Mouse (Mus musculus): ENCODE data around the gene Ppa2. TPM values are rescaled to one million over a fixed set of nuclear protein-coding genes. Genes with fewer than 3 reads are reported as not detected.
A peak's percentile ranks its signal among the peaks of the same experiment; 100 is the strongest.

The Ppa2 gene
- polyA plus RNA-seq, 1 experiment from 2014 or later: 91.1 TPM

GRCm38 (mm10) chr3:133321928-133322327, 12.0 kb downstream of the Ppa2 start:
- peak; percentile 49; the same call in 1 of the 2 replicates for ATAC-seq (ENCODE audit: low read depth)
- Histone ChIP-seq H3K4me2 (ENCODE audit: low read depth, low read length) (no peak overlapping the region), H3K4me3 (ENCODE audit: low read depth, low read length) (no peak overlapping the region), H3K27me3 (ENCODE audit: control insufficient read depth, insufficient read depth, low read length) (no peaks in the 10 kb centered on the region), H3K9me3 (ENCODE audit: control insufficient read depth, low read length) (no peaks in the 10 kb centered on the region), H3K36me3 (ENCODE audit: control insufficient read depth, insufficient read depth, low read length) (no peaks in the 10 kb centered on the region; the same call in 1 of the 2 replicates), H3K27ac (ENCODE audit: low read depth, low read length) (no peak overlapping the region), H3K9ac (replicated peaks; ENCODE audit: low read depth, low read length) (no peak overlapping the region), H3K4me1 (ENCODE audit: control insufficient read depth, insufficient read depth, low read length) (no peaks in the 10 kb centered on the region)
- 69% methylated on average over 10 of the region's 10 CpGs for WGBS

- H3K9me3 ChIP-seq (ENCODE audit: control insufficient read depth, low read length): no peaks in the 10 kb centered on the region
- 78% methylated on average over 4 of the region's 4 CpGs for WGBS
- no peak overlapping the region for H3K4me2 ChIP-seq (ENCODE audit: low read depth, low read length)
- H3K36me3 ChIP-seq (ENCODE audit: control insufficient read depth, insufficient read depth, low read length): no peaks in the 10 kb centered on the region; the same call in 1 of the 2 replicates
- no peak; the same call in 1 of the 2 replicates for ATAC-seq (ENCODE audit: low read depth)
- no peak overlapping the region for H3K9ac ChIP-seq (replicated peaks; ENCODE audit: low read depth, low read length)
- no peak overlapping the region for H3K27ac ChIP-seq (ENCODE audit: low read depth, low read length)
- H3K4me3 ChIP-seq (ENCODE audit: low read depth, low read length): no peak overlapping the region
- no peaks in the 10 kb centered on the region for H3K4me1 ChIP-seq (ENCODE audit: control insufficient read depth, insufficient read depth, low read length)
- H3K27me3 ChIP-seq (ENCODE audit: control insufficient read depth, insufficient read depth, low read length): no peaks in the 10 kb centered on the region
Observed at GRCm38 (mm10) chr3:133322552-133322951, 12.6 kb downstream of the Ppa2 start.

- 42% methylated on average over 5 of the region's 5 CpGs for WGBS
- Histone ChIP-seq H3K27me3 (ENCODE audit: control insufficient read depth, insufficient read depth, low read length) (no peaks in the 10 kb centered on the region), H3K4me1 (ENCODE audit: control insufficient read depth, insufficient read depth, low read length) (no peaks in the 10 kb centered on the region), H3K27ac (ENCODE audit: low read depth, low read length) (no peak overlapping the region), H3K36me3 (ENCODE audit: control insufficient read depth, insufficient read depth, low read length) (no peaks in the 10 kb centered on the region; the same call in 1 of the 2 replicates), H3K9me3 (ENCODE audit: control insufficient read depth, low read length) (no peaks in the 10 kb centered on the region), H3K9ac (replicated peaks; ENCODE audit: low read depth, low read length) (no peak overlapping the region), H3K4me3 (ENCODE audit: low read depth, low read length) (no peak overlapping the region), H3K4me2 (ENCODE audit: low read depth, low read length) (no peak overlapping the region)
- ATAC-seq (ENCODE audit: low read depth): no peak
Observed at GRCm38 (mm10) chr3:133325135-133325534, 15.2 kb downstream of the Ppa2 start.

- H3K4me3 ChIP-seq (ENCODE audit: low read depth, low read length): no peak overlapping the region
- WGBS: 88% methylated on average over 13 of the region's 13 CpGs
- no peak overlapping the region for H3K4me2 ChIP-seq (ENCODE audit: low read depth, low read length)
- H3K4me1 ChIP-seq (ENCODE audit: control insufficient read depth, insufficient read depth, low read length): no peaks in the 10 kb centered on the region
- no peak overlapping the region for H3K9ac ChIP-seq (replicated peaks; ENCODE audit: low read depth, low read length)
- H3K27me3 ChIP-seq (ENCODE audit: control insufficient read depth, insufficient read depth, low read length): no peaks in the 10 kb centered on the region
- H3K9me3 ChIP-seq (ENCODE audit: control insufficient read depth, low read length): no peaks in the 10 kb centered on the region
- H3K27ac ChIP-seq (ENCODE audit: low read depth, low read length): no peak overlapping the region
- no peak for ATAC-seq (ENCODE audit: low read depth)
- no peaks in the 10 kb centered on the region; the same call in 1 of the 2 replicates for H3K36me3 ChIP-seq (ENCODE audit: control insufficient read depth, insufficient read depth, low read length)
Observed at GRCm38 (mm10) chr3:133328551-133328950, 18.6 kb downstream of the Ppa2 start.

- no peak for ATAC-seq (ENCODE audit: low read depth)
- no peak overlapping the region for H3K4me2 ChIP-seq (ENCODE audit: low read depth, low read length)
- H3K27ac ChIP-seq (ENCODE audit: low read depth, low read length): no peak overlapping the region
- no peaks in the 10 kb centered on the region for H3K9me3 ChIP-seq (ENCODE audit: control insufficient read depth, low read length)
- H3K36me3 ChIP-seq (ENCODE audit: control insufficient read depth, insufficient read depth, low read length): no peaks in the 10 kb centered on the region
- no peaks in the 10 kb centered on the region for H3K27me3 ChIP-seq (ENCODE audit: control insufficient read depth, insufficient read depth, low read length)
- no peaks in the 10 kb centered on the region for H3K4me1 ChIP-seq (ENCODE audit: control insufficient read depth, insufficient read depth, low read length)
- no peak overlapping the region for H3K9ac ChIP-seq (replicated peaks; ENCODE audit: low read depth, low read length)
- WGBS: 86% methylated on average over 2 of the region's 2 CpGs
- H3K4me3 ChIP-seq (ENCODE audit: low read depth, low read length): no peak overlapping the region
Observed at GRCm38 (mm10) chr3:133329406-133329805, 19.5 kb downstream of the Ppa2 start.

GRCm38 (mm10) chr3:133331184-133331866, 21.4 kb downstream of the Ppa2 start:
- H3K4me1 ChIP-seq (ENCODE audit: control insufficient read depth, insufficient read depth, low read length): no peaks in the 10 kb centered on the region
- no peak; the same call in 1 of the 2 replicates for ATAC-seq (ENCODE audit: low read depth)
- WGBS: 61% methylated on average over 15 of the region's 15 CpGs

GRCm38 (mm10) chr3:133332280-133332679, 22.4 kb downstream of the Ppa2 start:
- 93% methylated on average over 5 of the region's 5 CpGs for WGBS
- H3K9ac ChIP-seq (replicated peaks; ENCODE audit: low read depth, low read length): no peak overlapping the region
- no peak overlapping the region for H3K27ac ChIP-seq (ENCODE audit: low read depth, low read length)
- no peak overlapping the region for H3K4me2 ChIP-seq (ENCODE audit: low read depth, low read length)
- no peak overlapping the region for H3K4me3 ChIP-seq (ENCODE audit: low read depth, low read length)
- ATAC-seq (ENCODE audit: low read depth): no peak
- no peaks in the 10 kb centered on the region for H3K9me3 ChIP-seq (ENCODE audit: control insufficient read depth, low read length)
- no peaks in the 10 kb centered on the region for H3K27me3 ChIP-seq (ENCODE audit: control insufficient read depth, insufficient read depth, low read length)
- no peaks in the 10 kb centered on the region for H3K36me3 ChIP-seq (ENCODE audit: control insufficient read depth, insufficient read depth, low read length)
- no peaks in the 10 kb centered on the region for H3K4me1 ChIP-seq (ENCODE audit: control insufficient read depth, insufficient read depth, low read length)

More at GRCm38 (mm10) chr3:133331184-133331866, 21.4 kb downstream of the Ppa2 start:
- Histone ChIP-seq H3K36me3 (ENCODE audit: control insufficient read depth, insufficient read depth, low read length) (no peaks in the 10 kb centered on the region), H3K27ac (ENCODE audit: low read depth, low read length) (no peak overlapping the region), H3K27me3 (ENCODE audit: control insufficient read depth, insufficient read depth, low read length) (no peaks in the 10 kb centered on the region), H3K4me3 (ENCODE audit: low read depth, low read length) (no peak overlapping the region), H3K9me3 (ENCODE audit: control insufficient read depth, low read length) (no peaks in the 10 kb centered on the region), H3K9ac (replicated peaks; ENCODE audit: low read depth, low read length) (no peak overlapping the region), H3K4me2 (ENCODE audit: low read depth, low read length) (no peak overlapping the region)

GRCm38 (mm10) chr3:133333267-133334170, 23.6 kb downstream of the Ppa2 start:
- H3K36me3 ChIP-seq (ENCODE audit: control insufficient read depth, insufficient read depth, low read length): no peaks in the 10 kb centered on the region

GRCm38 (mm10) chr3:133334691-133335090, 24.8 kb downstream of the Ppa2 start:
- Histone ChIP-seq H3K4me2 (ENCODE audit: low read depth, low read length) (no peak overlapping the region), H3K9me3 (ENCODE audit: control insufficient read depth, low read length) (no peaks in the 10 kb centered on the region), H3K36me3 (ENCODE audit: control insufficient read depth, insufficient read depth, low read length) (no peaks in the 10 kb centered on the region), H3K27me3 (ENCODE audit: control insufficient read depth, insufficient read depth, low read length) (no peaks in the 10 kb centered on the region), H3K9ac (replicated peaks; ENCODE audit: low read depth, low read length) (no peak overlapping the region), H3K4me3 (ENCODE audit: low read depth, low read length) (no peak overlapping the region), H3K27ac (ENCODE audit: low read depth, low read length) (no peak overlapping the region), H3K4me1 (ENCODE audit: control insufficient read depth, insufficient read depth, low read length) (no peaks in the 10 kb centered on the region)
- 90% methylated on average over 5 of the region's 5 CpGs for WGBS
- no peak for ATAC-seq (ENCODE audit: low read depth)

More at GRCm38 (mm10) chr3:133333267-133334170, 23.6 kb downstream of the Ppa2 start:
- WGBS: 88% methylated on average over 15 of the region's 15 CpGs
- H3K4me3 ChIP-seq (ENCODE audit: low read depth, low read length): no peak overlapping the region
- H3K9me3 ChIP-seq (ENCODE audit: control insufficient read depth, low read length): no peaks in the 10 kb centered on the region
- H3K27ac ChIP-seq (ENCODE audit: low read depth, low read length): no peak overlapping the region
- no peaks in the 10 kb centered on the region for H3K27me3 ChIP-seq (ENCODE audit: control insufficient read depth, insufficient read depth, low read length)
- ATAC-seq (ENCODE audit: low read depth): no peak
- no peak overlapping the region for H3K9ac ChIP-seq (replicated peaks; ENCODE audit: low read depth, low read length)
- no peak overlapping the region for H3K4me2 ChIP-seq (ENCODE audit: low read depth, low read length)
- no peaks in the 10 kb centered on the region for H3K4me1 ChIP-seq (ENCODE audit: control insufficient read depth, insufficient read depth, low read length)
